In the genomic region with DNA sequence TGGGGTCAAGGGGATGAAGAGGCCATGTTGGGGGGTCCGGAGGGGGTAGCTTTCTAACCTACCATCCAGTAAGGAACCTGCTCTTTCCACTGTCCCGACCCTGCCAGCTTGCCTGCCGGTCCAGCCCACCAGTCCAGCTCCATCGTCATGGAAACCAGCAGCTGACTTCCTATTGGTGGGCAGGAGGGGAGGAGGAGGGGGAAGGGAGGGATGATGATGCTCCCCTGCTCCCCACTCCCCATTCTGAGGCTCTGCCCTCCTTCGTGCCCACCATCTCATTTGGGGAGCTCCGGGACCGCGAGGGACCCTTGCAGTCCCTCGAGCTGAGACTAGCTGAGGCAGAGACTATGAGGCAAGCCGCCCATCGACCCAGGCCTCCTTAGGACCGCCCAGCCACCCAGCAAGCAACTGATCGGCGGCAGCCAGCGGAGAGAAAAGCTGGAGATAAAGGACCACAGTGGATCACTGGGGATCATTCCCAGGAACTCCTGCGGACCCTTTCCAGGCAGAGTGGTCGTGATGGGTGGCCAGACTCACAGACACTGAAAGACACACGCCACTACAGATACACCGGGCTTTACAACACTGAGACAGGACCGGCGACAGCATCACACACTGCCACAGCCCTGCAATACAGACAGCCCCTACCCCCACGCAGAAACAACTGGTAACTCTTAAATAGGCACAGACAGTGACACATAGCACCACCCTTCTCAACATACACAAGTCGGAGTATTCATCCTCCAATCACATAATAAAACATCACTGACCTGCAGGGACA, we compare ENCODE assay signal across 8 mouse cellular contexts. TPM values are rescaled to one million over a fixed set of nuclear protein-coding genes. Genes with fewer than 3 reads are reported as not detected.
DNase-seq lines count a peak whose midpoint lies in the region; ATAC-seq and TF ChIP-seq lines count a peak whose summit lies in the region.

Gene Tspoap1, plus strand, starts transcription at position 241 of the 781 bp plus-strand sequence.

- TF ChIP-seq EP300 in liver, postnatal 0 days (IDR thresholded peaks at IDR 0.05; ENCODE audit: low read depth): no peak
- no peak for TF ChIP-seq EP300 in heart, adult 2 months (IDR thresholded peaks at IDR 0.05; ENCODE audit: insufficient read depth, low read depth, low read length)

- no peaks in the 10 kb centered on the region for H3K9me3 ChIP-seq in intestine, embryonic 16.5 days (ENCODE audit: control insufficient read depth, low read length)
- H3K9me3 ChIP-seq in intestine, postnatal 0 days (ENCODE audit: control insufficient read depth): no peaks in the 10 kb centered on the region
- no peaks in the 10 kb centered on the region for H3K9me3 ChIP-seq in embryonic facial prominence, embryonic 10.5 days
- no peaks in the 10 kb centered on the region for H3K9me3 ChIP-seq in liver, postnatal 0 days (ENCODE audit: low read length)

- H3K27ac ChIP-seq in intestine, embryonic 16.5 days (ENCODE audit: low read length): no peak within 1 kb of the TSS
- H3K27ac ChIP-seq in intestine, postnatal 0 days (ENCODE audit: low read depth, low read length): no peak within 1 kb of the TSS
- H3K27ac ChIP-seq in embryonic facial prominence, embryonic 10.5 days (replicated peaks): no peak within 1 kb of the TSS
- H3K27ac ChIP-seq in liver, postnatal 0 days (ENCODE audit: low read depth): no peak within 1 kb of the TSS
- no peak within 1 kb of the TSS for H3K27ac ChIP-seq in heart, adult 2 months

- no peak for TF ChIP-seq POLR2A in heart, adult 2 months (IDR thresholded peaks at IDR 0.05; ENCODE audit: insufficient read depth, low read depth, low read length)

- no peaks in the 10 kb centered on the region for H3K79me2 ChIP-seq in heart, adult 2 months (replicated peaks; ENCODE audit: control insufficient read depth, insufficient read depth, low read length)

- H3K27me3 ChIP-seq in intestine, embryonic 16.5 days (replicated peaks; ENCODE audit: control insufficient read depth, insufficient read depth, low read length): peaks cover 56% of the 10 kb centered on the region
- peaks cover 54% of the 10 kb centered on the region for H3K27me3 ChIP-seq in intestine, postnatal 0 days (replicated peaks; ENCODE audit: control insufficient read depth, insufficient read depth, low read length)
- peaks cover 70% of the 10 kb centered on the region for H3K27me3 ChIP-seq in embryonic facial prominence, embryonic 10.5 days (replicated peaks; ENCODE audit: low read depth, poor library complexity, severe bottlenecking)
- H3K27me3 ChIP-seq in liver, postnatal 0 days (ENCODE audit: insufficient read depth, low read length): peaks cover 45% of the 10 kb centered on the region
- H3K27me3 ChIP-seq in heart, adult 2 months (ENCODE audit: control insufficient read depth, insufficient read depth, low read length): peaks cover 30% of the 10 kb centered on the region

- intact Hi-C loops in heart, adult 2 months (cut with DNase I): no loop called here

- WGBS in intestine, embryonic 16.5 days: 8% methylated on average over 23 of the region's 23 CpGs
- 11% methylated on average over 23 of the region's 23 CpGs for WGBS in intestine, postnatal 0 days
- WGBS in embryonic facial prominence, embryonic 10.5 days: 7% methylated on average over 23 of the region's 23 CpGs
- WGBS in liver, postnatal 0 days (ENCODE audit: insufficient replicate concordance): 10% methylated on average over 23 of the region's 23 CpGs
- WGBS in heart, adult 2 months: 10% methylated on average over 23 of the region's 23 CpGs

- no peak within 1 kb of the TSS for H3K4me2 ChIP-seq in intestine, embryonic 16.5 days (ENCODE audit: low read depth, low read length)
- H3K4me2 ChIP-seq in intestine, postnatal 0 days (replicated peaks; ENCODE audit: low read depth): no peak within 1 kb of the TSS
- H3K4me2 ChIP-seq in liver, postnatal 0 days (ENCODE audit: low read depth, low read length): no peak within 1 kb of the TSS

- H3K36me3 ChIP-seq in intestine, embryonic 16.5 days (ENCODE audit: control insufficient read depth, insufficient read depth, low read length): no peaks in the 10 kb centered on the region
- H3K36me3 ChIP-seq in intestine, postnatal 0 days (ENCODE audit: control insufficient read depth, insufficient read depth): no peaks in the 10 kb centered on the region
- no peaks in the 10 kb centered on the region for H3K36me3 ChIP-seq in embryonic facial prominence, embryonic 10.5 days (replicated peaks)
- H3K36me3 ChIP-seq in liver, postnatal 0 days (replicated peaks; ENCODE audit: insufficient read depth, low read length): peaks cover 13% of the 10 kb centered on the region
- H3K36me3 ChIP-seq in heart, adult 2 months (ENCODE audit: control insufficient read depth, insufficient read depth, low read length): no peaks in the 10 kb centered on the region

- H3K4me3 ChIP-seq in intestine, embryonic 16.5 days (ENCODE audit: low read length): no peak within 1 kb of the TSS
- no peak within 1 kb of the TSS for H3K4me3 ChIP-seq in intestine, postnatal 0 days (ENCODE audit: low read depth, low read length)
- H3K4me3 ChIP-seq in embryonic facial prominence, embryonic 10.5 days: peak within 1 kb of the TSS; percentile 41
- H3K4me3 ChIP-seq in liver, postnatal 0 days (ENCODE audit: low read depth, low read length): no peak within 1 kb of the TSS
- H3K4me3 ChIP-seq in heart, adult 2 months: no peak within 1 kb of the TSS

- H3K4me1 ChIP-seq in intestine, embryonic 16.5 days (ENCODE audit: control insufficient read depth, insufficient read depth, low read length): peaks cover 11% of the 10 kb centered on the region
- no peaks in the 10 kb centered on the region for H3K4me1 ChIP-seq in intestine, postnatal 0 days (replicated peaks; ENCODE audit: control insufficient read depth, insufficient read depth, low read length)
- peaks cover 28% of the 10 kb centered on the region for H3K4me1 ChIP-seq in embryonic facial prominence, embryonic 10.5 days
- peaks cover 8% of the 10 kb centered on the region; the same call in 1 of the 2 replicates for H3K4me1 ChIP-seq in liver, postnatal 0 days (ENCODE audit: insufficient read depth)
- no peaks in the 10 kb centered on the region for H3K4me1 ChIP-seq in heart, adult 2 months (ENCODE audit: control insufficient read depth, insufficient read depth, low read length)

- TF ChIP-seq CTCF in intestine, postnatal 0 days (IDR thresholded peaks at IDR 0.05; ENCODE audit: low read depth): no peak
- no peak for TF ChIP-seq CTCF in liver, postnatal 0 days (IDR thresholded peaks at IDR 0.05; ENCODE audit: low read depth)
- no peak for TF ChIP-seq CTCF in heart, adult 2 months (IDR thresholded peaks at IDR 0.05)

- DNase-seq in embryonic facial prominence, embryonic 10.5 days (ENCODE audit: low spot score): peak; percentile 57
- DNase-seq in induced T-regulatory cell, adult 2 months (ENCODE audit: low read depth): peak; percentile 69
- peak; percentile 53 for DNase-seq in liver, postnatal 0 days
- peak; percentile 83 for DNase-seq in right cerebral cortex, postnatal 25 days
- no peak for DNase-seq in heart, adult 2 months
- no peak for DNase-seq in kidney, postnatal 14 days

- peak within 1 kb of the TSS; percentile 15; the same call in 1 of the 2 replicates for H3K9ac ChIP-seq in intestine, embryonic 16.5 days (ENCODE audit: low read depth, low read length)
- H3K9ac ChIP-seq in intestine, postnatal 0 days (ENCODE audit: low read depth, low read length): no peak within 1 kb of the TSS
- no peak within 1 kb of the TSS; the same call in none of the 2 replicates for H3K9ac ChIP-seq in liver, postnatal 0 days (replicated peaks)
- no peak within 1 kb of the TSS for H3K9ac ChIP-seq in heart, adult 2 months (ENCODE audit: low read depth, low read length)

- ATAC-seq in intestine, embryonic 16.5 days: no peak
- no peak for ATAC-seq in intestine, postnatal 0 days
- no peak for ATAC-seq in liver, postnatal 0 days

RNA-seq across cellular contexts. Expression of gene Tspoap1, which starts in this region (rescaled TPM):
- polyA plus RNA-seq in intestine, embryonic 16.5 days (2015; fragmentation: Nextera tagmentation; extraction: Ambion mirVana): 0.83 and 1.2 TPM in 2 replicates
- 0.33 and 0.61 TPM in 2 replicates for polyA plus RNA-seq in intestine, postnatal 0 days (2015; fragmentation: Nextera tagmentation; extraction: Ambion mirVana)
- polyA plus RNA-seq in embryonic facial prominence, embryonic 10.5 days (2016; fragmentation: Nextera tagmentation; extraction: Ambion mirVana): 4.0 and 7.0 TPM in 2 replicates
- polyA plus RNA-seq in liver, postnatal 0 days (2015; fragmentation: Nextera tagmentation; extraction: Ambion mirVana): 0.59 and 1.2 TPM in 2 replicates
- total RNA-seq in heart, adult 2 months (2021): not detected
- polyA plus RNA-seq in heart, adult 2 months (2012; rRNA removed): 0.09 and 0.66 TPM in 2 replicates

Comparison
In these comparisons a context has a peak if more than half of its experiments do, and no peak if none do; other contexts are left out.
1. DNase-seq: peak in embryonic facial prominence, embryonic 10.5 days (single experiment), induced T-regulatory cell, adult 2 months (single experiment), liver, postnatal 0 days (single experiment) and right cerebral cortex, postnatal 25 days (single experiment); none in heart, adult 2 months (0 of 2) and kidney, postnatal 14 days (single experiment).